ENCODE assay signal across 8 mouse cellular contexts in the genomic region with DNA sequence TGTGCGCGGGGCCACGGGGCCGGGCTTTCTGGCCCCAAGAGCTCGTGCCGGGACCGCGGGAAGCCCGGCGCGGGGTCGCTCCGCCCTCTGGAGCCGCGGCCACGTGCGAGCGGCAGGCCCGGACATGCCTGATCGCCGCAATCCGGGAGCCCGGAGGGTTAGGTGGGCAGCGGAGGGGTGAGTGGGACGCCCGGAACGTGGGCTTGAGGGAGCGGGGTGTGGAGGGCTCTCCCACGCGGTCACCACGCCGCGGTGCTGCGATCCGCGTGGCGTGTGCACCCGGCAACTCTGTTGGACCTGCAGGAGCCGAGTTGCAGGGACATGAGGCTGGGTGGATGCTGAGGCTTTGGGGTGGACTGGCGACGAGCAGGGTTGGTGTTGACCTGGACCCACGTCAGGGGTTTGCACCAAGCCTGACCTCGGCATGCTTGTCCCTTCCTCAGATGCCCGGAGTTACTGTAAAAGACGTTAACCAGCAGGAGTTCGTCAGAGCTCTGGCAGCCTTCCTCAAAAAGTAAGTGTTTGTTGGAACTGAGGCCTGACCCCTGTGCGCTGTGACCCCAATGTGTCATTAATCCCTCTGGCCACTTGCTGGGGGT. TPM values are rescaled to one million over a fixed set of nuclear protein-coding genes. Genes with fewer than 3 reads are reported as not detected.
DNase-seq lines count a peak whose midpoint lies in the region; ATAC-seq lines count a peak whose summit lies in the region.

No protein-coding gene starts in this region.

- peak overlapping the region; percentile 80 for H3K27ac ChIP-seq in neural tube, embryonic 11.5 days (ENCODE audit: low read depth, low read length)
- peak overlapping the region; percentile 94 for H3K27ac ChIP-seq in embryonic facial prominence, embryonic 15.5 days (replicated peaks)
- peak overlapping the region; percentile 72 for H3K27ac ChIP-seq in macrophage

- under 1% methylated on average over 47 of the region's 47 CpGs for WGBS in neural tube, embryonic 11.5 days
- under 1% methylated on average over 47 of the region's 47 CpGs for WGBS in embryonic facial prominence, embryonic 15.5 days
- 0% methylated on average over 38 of the region's 47 CpGs for WGBS in macrophage (ENCODE audit: missing documents)

- peaks cover 14% of the 10 kb centered on the region for H3K36me3 ChIP-seq in neural tube, embryonic 11.5 days (ENCODE audit: control insufficient read depth, insufficient read depth, low read length)
- H3K36me3 ChIP-seq in embryonic facial prominence, embryonic 15.5 days, result peaks cover 42% of the 10 kb centered on the region
- H3K36me3 ChIP-seq in macrophage (ENCODE audit: inconsistent target), result peaks cover 36% of the 10 kb centered on the region

- peaks cover 35% of the 10 kb centered on the region for H3K79me2 ChIP-seq in macrophage (ENCODE audit: inconsistent target)

- H3K4me2 ChIP-seq in neural tube, embryonic 11.5 days (ENCODE audit: low read depth), result peak overlapping the region; percentile 83
- H3K4me2 ChIP-seq in embryonic facial prominence, embryonic 15.5 days (replicated peaks), result peak overlapping the region; percentile 79

- H3K9ac ChIP-seq in neural tube, embryonic 11.5 days (ENCODE audit: low read length), result peak overlapping the region; percentile 100
- H3K9ac ChIP-seq in embryonic facial prominence, embryonic 15.5 days, result peak overlapping the region; percentile 100

- DNase-seq in neural tube, embryonic 11.5 days (ENCODE audit: low spot score), result no peak
- no peak for DNase-seq in neural tube, embryonic 10.5 days (ENCODE audit: extremely low spot score, low spot score)
- peak; percentile 36 to 39 for DNase-seq in kidney, adult 8-10 months
- no peak for DNase-seq in right cerebral cortex, postnatal 4 days
- DNase-seq in urinary bladder, postnatal 4 days (ENCODE audit: low spot score in 2 of 2), result no peak

- H3K4me3 ChIP-seq in neural tube, embryonic 11.5 days (ENCODE audit: low read depth, low read length), result peak overlapping the region; percentile 97
- peak overlapping the region; percentile 99 for H3K4me3 ChIP-seq in embryonic facial prominence, embryonic 15.5 days (replicated peaks)
- peak overlapping the region; percentile 84 for H3K4me3 ChIP-seq in macrophage (ENCODE audit: inconsistent target)

- H3K27me3 ChIP-seq in neural tube, embryonic 11.5 days (ENCODE audit: control insufficient read depth, insufficient read depth, low read length), result no peaks in the 10 kb centered on the region
- no peaks in the 10 kb centered on the region for H3K27me3 ChIP-seq in embryonic facial prominence, embryonic 15.5 days

- ATAC-seq in neural tube, embryonic 11.5 days (ENCODE audit: insufficient read depth, low FRiP score, low TSS enrichment), result peak; percentile 7
- ATAC-seq in embryonic facial prominence, embryonic 15.5 days (ENCODE audit: insufficient number of reproducible peaks, low FRiP score, low TSS enrichment, low read depth), result no peak
- ATAC-seq in megakaryocyte progenitor cell, adult 5-6 weeks (replicated peaks; ENCODE audit: poor library complexity), result no peak; the same call in 1 of the 2 replicates

- no peaks in the 10 kb centered on the region for H3K9me3 ChIP-seq in neural tube, embryonic 11.5 days (ENCODE audit: control insufficient read depth, low read length)
- H3K9me3 ChIP-seq in embryonic facial prominence, embryonic 15.5 days (replicated peaks), result no peaks in the 10 kb centered on the region

- H3K4me1 ChIP-seq in neural tube, embryonic 11.5 days (ENCODE audit: control insufficient read depth, insufficient read depth, low read length), result peaks cover 15% of the 10 kb centered on the region
- peaks cover 28% of the 10 kb centered on the region for H3K4me1 ChIP-seq in embryonic facial prominence, embryonic 15.5 days

RNA-seq across cellular contexts. Expression of gene Rps19, which starts 0.6 kb away (rescaled TPM):
- polyA plus RNA-seq in neural tube, embryonic 11.5 days (2014; fragmentation: Nextera tagmentation; extraction: Ambion mirVana), result 1,782 and 1,828 TPM in 2 replicates
- polyA plus RNA-seq in embryonic facial prominence, embryonic 15.5 days (2015; fragmentation: Nextera tagmentation; extraction: Ambion mirVana), result 2,979 and 3,008 TPM in 2 replicates
- 100 to 1,000 TPM in 25 of 26 experiments, 10 to 100 TPM in 1; 91.4 to 296 (median 150) TPM for total RNA-seq in macrophage (2018; cell fraction: chromatin; rRNA removed)
- total RNA-seq in macrophage (2018; cell fraction: cytosol; rRNA removed), result 1,000 to 10,000 TPM in 12 of 26 experiments, 100 to 1,000 TPM in 14; 496 to 1,324 (median 876) TPM
- total RNA-seq in macrophage (2018; cell fraction: nucleus; rRNA removed), result 100 to 1,000 TPM; 113 to 335 (median 188) TPM
- polyA plus RNA-seq in macrophage (2018), result 136 to 976 TPM (median 876 TPM) in 3 replicates
- 2,965 and 3,011 TPM in 2 replicates for total RNA-seq in megakaryocyte progenitor cell, adult 5-6 weeks (2015)
- total RNA-seq in megakaryocyte progenitor cell, adult 5-6 weeks (2017), result 1,012 and 1,228 TPM in 2 replicates

RNA-seq across cellular contexts. Expression of gene Cd79a, which starts 12.4 kb away (rescaled TPM):
- 0.27 TPM in 1 of 2 replicates, not detected in the other for polyA plus RNA-seq in neural tube, embryonic 11.5 days (2014; fragmentation: Nextera tagmentation; extraction: Ambion mirVana)
- polyA plus RNA-seq in embryonic facial prominence, embryonic 15.5 days (2015; fragmentation: Nextera tagmentation; extraction: Ambion mirVana), result 0.59 and 0.69 TPM in 2 replicates
- not detected for total RNA-seq in macrophage (2018; cell fraction: chromatin; rRNA removed)
- total RNA-seq in macrophage (2018; cell fraction: cytosol; rRNA removed), result under 1 TPM in 9 of 26 experiments, not detected in 17; 0.05 to 0.43 (median 0.13) TPM
- total RNA-seq in macrophage (2018; cell fraction: nucleus; rRNA removed), result 1 to 10 TPM in 1 of 26 experiments, under 1 TPM in 3, not detected in 22; 0.40 to 1.8 (median 0.63) TPM
- polyA plus RNA-seq in macrophage (2018), result 0.44 TPM in 1 of 3 replicates, not detected in the others
- 0.34 and 0.35 TPM in 2 replicates for total RNA-seq in megakaryocyte progenitor cell, adult 5-6 weeks (2015)
- total RNA-seq in megakaryocyte progenitor cell, adult 5-6 weeks (2017), result 0.08 and 0.78 TPM in 2 replicates

RNA-seq across cellular contexts. Expression of gene Dmrtc2, which starts 14.9 kb away (rescaled TPM):
- not detected in 2 replicates for polyA plus RNA-seq in neural tube, embryonic 11.5 days (2014; fragmentation: Nextera tagmentation; extraction: Ambion mirVana)
- 0.09 TPM in 1 of 2 replicates, not detected in the other for polyA plus RNA-seq in embryonic facial prominence, embryonic 15.5 days (2015; fragmentation: Nextera tagmentation; extraction: Ambion mirVana)
- total RNA-seq in macrophage (2018; cell fraction: chromatin; rRNA removed), result not detected
- not detected for total RNA-seq in macrophage (2018; cell fraction: cytosol; rRNA removed)
- total RNA-seq in macrophage (2018; cell fraction: nucleus; rRNA removed), result not detected
- polyA plus RNA-seq in macrophage (2018), result not detected in 3 replicates
- not detected in 2 replicates for total RNA-seq in megakaryocyte progenitor cell, adult 5-6 weeks (2015)
- total RNA-seq in megakaryocyte progenitor cell, adult 5-6 weeks (2017), result not detected in 2 replicates

RNA-seq across cellular contexts. Expression of gene Lypd4, which starts 15.1 kb away (rescaled TPM):
- polyA plus RNA-seq in neural tube, embryonic 11.5 days (2014; fragmentation: Nextera tagmentation; extraction: Ambion mirVana), result not detected in 2 replicates
- polyA plus RNA-seq in embryonic facial prominence, embryonic 15.5 days (2015; fragmentation: Nextera tagmentation; extraction: Ambion mirVana), result not detected in 2 replicates
- not detected for total RNA-seq in macrophage (2018; cell fraction: chromatin; rRNA removed)
- total RNA-seq in macrophage (2018; cell fraction: cytosol; rRNA removed), result not detected
- 1 to 10 TPM in 1 of 26 experiments, not detected in 25; 1.2 TPM for total RNA-seq in macrophage (2018; cell fraction: nucleus; rRNA removed)
- polyA plus RNA-seq in macrophage (2018), result not detected in 3 replicates
- not detected in 2 replicates for total RNA-seq in megakaryocyte progenitor cell, adult 5-6 weeks (2015)
- total RNA-seq in megakaryocyte progenitor cell, adult 5-6 weeks (2017), result not detected in 2 replicates

RNA-seq across cellular contexts. Expression of gene Arhgef1, which starts 17.9 kb away (rescaled TPM):
- polyA plus RNA-seq in neural tube, embryonic 11.5 days (2014; fragmentation: Nextera tagmentation; extraction: Ambion mirVana), result 52.3 and 56.5 TPM in 2 replicates
- 121 and 126 TPM in 2 replicates for polyA plus RNA-seq in embryonic facial prominence, embryonic 15.5 days (2015; fragmentation: Nextera tagmentation; extraction: Ambion mirVana)
- total RNA-seq in macrophage (2018; cell fraction: chromatin; rRNA removed), result 1,000 to 10,000 TPM in 3 of 26 experiments, 100 to 1,000 TPM in 23; 295 to 1,200 (median 630) TPM
- 10 to 100 TPM; 50.1 to 95.8 (median 74.8) TPM for total RNA-seq in macrophage (2018; cell fraction: cytosol; rRNA removed)
- 100 to 1,000 TPM; 119 to 539 (median 222) TPM for total RNA-seq in macrophage (2018; cell fraction: nucleus; rRNA removed)
- 54.7 to 102 TPM (median 79.9 TPM) in 3 replicates for polyA plus RNA-seq in macrophage (2018)
- total RNA-seq in megakaryocyte progenitor cell, adult 5-6 weeks (2015), result 58.2 and 67.9 TPM in 2 replicates
- total RNA-seq in megakaryocyte progenitor cell, adult 5-6 weeks (2017), result 36.6 and 46.2 TPM in 2 replicates

Comparison
In these comparisons a context has a peak if more than half of its experiments do, and no peak if none do; other contexts are left out.
1. DNase-seq: peak in kidney, adult 8-10 months (2 of 2); none in neural tube, embryonic 11.5 days (single experiment), neural tube, embryonic 10.5 days (single experiment), right cerebral cortex, postnatal 4 days (single experiment) and urinary bladder, postnatal 4 days (0 of 2).
2. Peak in every context shown above with its lines, with median percentiles within 50 percentile points of each other: H3K27ac ChIP-seq and H3K4me3 ChIP-seq.